ENCODE assay signal across 21 mouse cellular contexts in the genomic region with DNA sequence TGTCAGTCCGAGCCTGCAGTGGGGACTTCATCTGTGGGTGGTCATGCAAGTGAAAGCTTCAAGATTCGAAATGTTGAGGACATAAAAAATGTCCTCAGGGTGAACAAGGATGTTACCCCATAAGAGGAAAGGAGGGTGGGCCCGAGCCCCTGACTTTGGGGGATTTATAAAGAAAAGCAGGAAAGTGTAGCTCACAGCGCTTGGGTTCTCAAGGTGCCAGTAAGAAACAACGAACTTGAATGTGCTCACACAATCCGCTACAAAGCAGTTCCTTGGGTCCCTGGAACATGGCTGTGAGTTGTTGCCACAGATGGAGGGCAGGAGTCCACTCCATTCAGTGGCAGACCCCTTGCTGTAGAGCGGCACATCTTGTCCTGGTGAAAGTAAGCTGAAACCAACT.
"Had no signal": no experiment of that assay in that cellular context is flagged by ENCODE, and none has a peak within 500 bp of the region (broad histone marks: within the 10 kb centered on the region; RNA-seq: fewer than 3 reads in every experiment).

No protein-coding gene starts in this region.

- DNase-seq: liver, postnatal 0 days; lung, adult 2 months; lung, postnatal 14 days; lung, postnatal 36 days; retina, postnatal 1 day; right cerebral cortex, adult 18-20 months; right cerebral cortex, postnatal 25 days; right cerebral cortex, postnatal 4 days; spleen, adult 18-20 months; thymus, adult 18-20 months; thymus, postnatal 14 days; thymus, postnatal 36 days had no signal

- H3K4me1 ChIP-seq: liver, embryonic 15.5 days; midbrain, embryonic 10.5 days; midbrain, embryonic 13.5 days had no signal

- H3K9ac ChIP-seq: liver, embryonic 15.5 days; liver, postnatal 0 days; lung, embryonic 15.5 days; midbrain, embryonic 13.5 days; neural tube, embryonic 13.5 days; neural tube, embryonic 15.5 days had no signal

- H3K4me2 ChIP-seq: liver, embryonic 15.5 days; lung, embryonic 15.5 days; midbrain, embryonic 13.5 days; neural tube, embryonic 13.5 days; neural tube, embryonic 15.5 days had no signal

- H3K27me3 ChIP-seq: liver, embryonic 15.5 days; lung, embryonic 15.5 days; midbrain, embryonic 13.5 days; neural tube, embryonic 13.5 days; neural tube, embryonic 15.5 days had no signal

- H3K36me3 ChIP-seq: liver, embryonic 15.5 days; lung, embryonic 15.5 days; midbrain, embryonic 10.5 days; midbrain, embryonic 13.5 days; neural tube, embryonic 13.5 days; neural tube, embryonic 15.5 days had no signal

- H3K9me3 ChIP-seq: liver, embryonic 15.5 days; lung, embryonic 15.5 days; midbrain, embryonic 10.5 days; midbrain, embryonic 13.5 days; neural tube, embryonic 13.5 days; neural tube, embryonic 15.5 days had no signal

- ATAC-seq: liver, postnatal 0 days; lung, postnatal 0 days; midbrain, embryonic 13.5 days; midbrain, embryonic 16.5 days had no signal

- H3K4me3 ChIP-seq: liver, embryonic 15.5 days; lung, embryonic 15.5 days; midbrain, embryonic 10.5 days; midbrain, embryonic 13.5 days; myocyte; neural tube, embryonic 13.5 days; neural tube, embryonic 15.5 days had no signal

- H3K27ac ChIP-seq: liver, embryonic 15.5 days; lung, embryonic 15.5 days; midbrain, embryonic 10.5 days; midbrain, embryonic 13.5 days; neural tube, embryonic 13.5 days; neural tube, embryonic 15.5 days had no signal
